Mouse (Mus musculus): ENCODE data around the gene Pip4k2c. TPM values are rescaled to one million over a fixed set of nuclear protein-coding genes. Genes with fewer than 3 reads are reported as not detected.

Pip4k2c gene
- polyA plus RNA-seq, 1 experiment from 2014 or later = 29.8 TPM

DNA sequence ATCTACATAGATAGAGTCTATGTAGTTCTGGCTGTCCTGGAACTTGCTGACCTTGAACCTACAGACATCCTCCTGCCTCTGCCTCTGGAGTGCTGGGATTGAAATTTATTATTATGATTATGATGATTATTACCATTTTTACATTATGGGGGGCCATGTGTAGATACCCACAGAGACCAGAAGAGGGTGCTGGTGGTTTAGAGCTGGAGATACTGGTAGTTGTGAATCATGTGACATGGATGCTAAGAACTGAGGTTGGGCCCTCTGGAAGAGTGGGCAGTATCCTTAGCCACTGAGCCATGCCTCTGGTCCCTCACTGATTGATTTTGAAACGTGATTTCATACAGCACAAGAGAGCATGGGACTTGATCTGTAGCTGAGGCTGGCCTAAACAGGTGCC is 24.9 kb downstream of the Pip4k2c start:
- Histone ChIP-seq H3K36me3 (peaks cover 61% of the 10 kb centered on the region), H3K27me3 (peaks cover 8% of the 10 kb centered on the region; the same call in 1 of the 2 replicates), H3K9ac (no peak overlapping the region), H3K9me3 (no peaks in the 10 kb centered on the region), H3K4me1 (peaks cover 36% of the 10 kb centered on the region), H3K4me3 (no peak overlapping the region), H3K4me2 (no peak overlapping the region), H3K27ac (no peak overlapping the region)
- no peak for ATAC-seq (ENCODE audit: insufficient number of reproducible peaks, low FRiP score, low TSS enrichment, low read depth)
- WGBS = 92% methylated on average over 1 of the region's 1 CpGs

DNA sequence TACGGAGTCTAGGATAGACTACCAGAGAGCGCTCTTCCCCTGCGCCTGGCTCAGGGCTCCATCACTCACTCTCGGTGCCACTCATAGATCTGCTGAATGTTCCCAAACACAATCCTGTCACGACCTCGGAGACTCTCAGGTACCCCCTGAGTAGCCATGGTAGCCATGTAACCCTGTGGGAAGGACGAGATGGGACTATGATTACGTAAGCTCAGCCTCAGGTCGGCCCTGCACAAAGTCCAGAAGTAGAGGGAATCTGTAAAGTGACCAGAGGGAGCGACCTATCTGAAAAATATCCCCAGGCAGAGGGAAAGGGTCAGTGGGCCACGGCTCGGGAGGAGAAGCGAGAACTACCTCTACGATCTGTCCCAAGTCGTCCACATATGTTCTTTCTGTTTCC is 25.9 kb downstream of the Pip4k2c start:
- 85% methylated on average over 15 of the region's 15 CpGs for WGBS
- Histone ChIP-seq H3K27ac (no peak overlapping the region), H3K4me1 (peaks cover 29% of the 10 kb centered on the region), H3K36me3 (peaks cover 56% of the 10 kb centered on the region), H3K4me3 (no peak overlapping the region), H3K4me2 (no peak overlapping the region), H3K27me3 (peaks cover 17% of the 10 kb centered on the region), H3K9ac (no peak overlapping the region), H3K9me3 (no peaks in the 10 kb centered on the region)
- ATAC-seq (ENCODE audit: insufficient number of reproducible peaks, low FRiP score, low TSS enrichment, low read depth) = no peak

DNA sequence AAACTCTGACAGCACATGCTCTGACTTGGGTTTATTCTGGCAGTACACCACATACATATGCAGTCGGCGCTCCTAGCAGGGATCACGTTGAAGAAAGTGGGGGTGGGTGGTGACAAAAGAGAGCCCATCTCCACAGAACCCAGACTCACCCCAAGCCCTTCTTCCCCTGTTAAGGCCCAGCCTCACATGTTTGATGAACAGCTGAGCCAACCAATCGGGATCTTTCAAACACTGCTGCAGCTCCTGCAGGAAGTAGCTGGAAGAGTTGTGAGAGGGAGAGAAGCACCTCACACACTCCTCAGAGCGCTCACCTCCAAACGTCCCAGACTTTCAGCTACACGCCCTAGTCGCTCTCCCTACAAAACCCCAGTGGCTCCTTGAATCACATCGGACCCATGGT is 26.3 kb downstream of the Pip4k2c start:
- Histone ChIP-seq H3K9ac (no peak overlapping the region), H3K27me3 (peaks cover 21% of the 10 kb centered on the region), H3K9me3 (no peaks in the 10 kb centered on the region), H3K4me3 (no peak overlapping the region), H3K4me1 (peaks cover 29% of the 10 kb centered on the region), H3K27ac (no peak overlapping the region), H3K36me3 (peaks cover 56% of the 10 kb centered on the region), H3K4me2 (no peak overlapping the region)
- 72% methylated on average over 9 of the region's 9 CpGs for WGBS
- ATAC-seq (ENCODE audit: insufficient number of reproducible peaks, low FRiP score, low TSS enrichment, low read depth) = no peak

DNA sequence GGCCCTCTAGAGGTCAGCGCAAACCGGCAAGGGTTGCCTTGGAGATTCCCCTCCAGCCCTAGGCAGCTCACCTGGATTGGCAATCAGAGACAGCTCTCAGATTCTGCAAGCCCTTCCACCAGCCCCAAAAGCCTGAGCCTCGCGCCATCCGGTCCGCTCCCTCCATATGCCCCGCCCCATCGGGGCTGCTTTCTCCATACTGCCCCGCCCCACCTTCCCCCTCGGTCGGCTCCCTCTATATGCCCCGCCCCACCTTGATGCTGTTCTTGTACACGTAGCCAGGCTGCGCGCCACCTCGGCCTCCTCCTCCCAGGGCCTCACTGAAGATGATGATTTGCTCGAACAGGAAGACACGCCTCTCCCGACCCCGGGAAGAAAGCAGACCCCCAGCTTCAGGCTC is 27.6 kb downstream of the Pip4k2c start:
- H3K4me3 ChIP-seq = no peak overlapping the region
- H3K9me3 ChIP-seq = no peaks in the 10 kb centered on the region
- H3K36me3 ChIP-seq = peaks cover 56% of the 10 kb centered on the region
- peaks cover 31% of the 10 kb centered on the region for H3K4me1 ChIP-seq
- no peak overlapping the region for H3K27ac ChIP-seq
- peaks cover 35% of the 10 kb centered on the region for H3K27me3 ChIP-seq
- no peak overlapping the region for H3K9ac ChIP-seq
- ATAC-seq (ENCODE audit: insufficient number of reproducible peaks, low FRiP score, low TSS enrichment, low read depth) = no peak
- no peak overlapping the region for H3K4me2 ChIP-seq
- WGBS = 20% methylated on average over 20 of the region's 20 CpGs

DNA sequence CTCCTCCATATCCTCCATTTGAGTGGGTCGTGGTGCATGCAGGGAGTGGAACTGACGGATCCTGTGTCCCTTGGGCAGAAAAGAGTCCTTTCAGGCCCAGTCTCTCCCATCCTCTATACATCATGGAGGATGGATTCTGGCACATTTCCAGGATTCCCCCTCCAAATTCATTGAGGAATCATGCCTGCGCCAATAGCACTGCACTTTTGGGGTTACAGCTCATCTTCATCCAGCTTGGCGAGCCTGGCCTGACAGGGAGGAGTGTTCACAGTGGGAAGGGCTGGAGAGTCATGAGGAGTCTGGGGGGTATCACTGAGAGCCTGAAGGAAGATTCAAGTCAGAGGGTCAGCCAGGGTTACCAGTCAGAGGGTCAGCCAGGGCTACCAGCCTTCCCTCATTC is 28.8 kb downstream of the Pip4k2c start:
- Histone ChIP-seq H3K4me3 (no peak overlapping the region), H3K4me1 (peaks cover 34% of the 10 kb centered on the region), H3K9ac (no peak overlapping the region), H3K27me3 (peaks cover 45% of the 10 kb centered on the region), H3K36me3 (peaks cover 56% of the 10 kb centered on the region), H3K27ac (no peak overlapping the region), H3K9me3 (no peaks in the 10 kb centered on the region), H3K4me2 (no peak overlapping the region)
- 91% methylated on average over 4 of the region's 4 CpGs for WGBS
- ATAC-seq (ENCODE audit: insufficient number of reproducible peaks, low FRiP score, low TSS enrichment, low read depth) = no peak

DNA sequence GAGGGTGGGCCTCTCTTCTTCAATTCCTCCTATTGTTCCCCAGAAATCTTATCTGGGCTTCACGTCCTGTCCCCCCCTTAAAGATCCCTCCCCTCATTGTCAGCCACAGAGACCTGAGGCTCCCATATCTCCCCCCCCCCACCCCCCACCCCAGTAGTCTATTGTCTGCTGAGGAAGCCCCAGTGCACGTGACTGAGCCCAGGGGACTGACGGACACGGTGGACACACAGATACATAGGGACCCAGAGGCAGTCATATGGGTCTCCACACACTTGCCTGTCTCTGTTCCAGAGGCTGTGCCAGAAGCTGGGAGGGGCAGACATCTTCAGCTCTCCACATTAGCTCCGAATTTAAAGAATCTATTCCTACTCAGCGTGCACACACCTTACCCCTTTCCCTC is 29.8 kb downstream of the Pip4k2c start:
- peaks cover 55% of the 10 kb centered on the region for H3K27me3 ChIP-seq
- H3K9me3 ChIP-seq = no peaks in the 10 kb centered on the region
- peaks cover 38% of the 10 kb centered on the region for H3K4me1 ChIP-seq
- WGBS = 74% methylated on average over 6 of the region's 6 CpGs
- no peak overlapping the region for H3K4me3 ChIP-seq
- no peak for ATAC-seq (ENCODE audit: insufficient number of reproducible peaks, low FRiP score, low TSS enrichment, low read depth)
- H3K4me2 ChIP-seq = no peak overlapping the region
- peaks cover 49% of the 10 kb centered on the region for H3K36me3 ChIP-seq
- no peak overlapping the region for H3K9ac ChIP-seq
- H3K27ac ChIP-seq = no peak overlapping the region

DNA sequence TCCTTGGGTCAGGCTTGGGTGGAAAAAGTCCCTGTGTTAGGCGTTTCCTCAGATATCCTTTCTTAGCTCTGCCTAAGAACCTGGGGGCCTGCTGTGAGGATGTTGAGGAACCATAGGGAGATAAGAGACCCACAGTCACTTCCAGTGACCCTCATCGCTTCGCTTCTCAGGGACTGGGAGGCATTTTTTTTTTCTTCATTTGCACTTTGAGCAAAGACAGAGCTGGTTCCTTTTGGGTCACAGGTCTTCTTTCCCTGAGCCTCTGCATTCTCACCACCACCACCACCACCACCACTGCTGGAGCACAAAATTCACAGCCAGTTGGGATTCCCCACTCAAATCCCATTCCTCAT is 30.7 kb downstream of the Pip4k2c start:
- no peak overlapping the region for H3K9ac ChIP-seq
- peaks cover 63% of the 10 kb centered on the region for H3K27me3 ChIP-seq
- 35% methylated on average over 3 of the region's 3 CpGs for WGBS
- H3K4me1 ChIP-seq = peaks cover 38% of the 10 kb centered on the region
- ATAC-seq (ENCODE audit: insufficient number of reproducible peaks, low FRiP score, low TSS enrichment, low read depth) = no peak
- H3K4me2 ChIP-seq = peak overlapping the region; percentile 42
- peaks cover 40% of the 10 kb centered on the region for H3K36me3 ChIP-seq
- H3K27ac ChIP-seq = no peak overlapping the region
- no peaks in the 10 kb centered on the region for H3K9me3 ChIP-seq
- no peak overlapping the region for H3K4me3 ChIP-seq

DNA sequence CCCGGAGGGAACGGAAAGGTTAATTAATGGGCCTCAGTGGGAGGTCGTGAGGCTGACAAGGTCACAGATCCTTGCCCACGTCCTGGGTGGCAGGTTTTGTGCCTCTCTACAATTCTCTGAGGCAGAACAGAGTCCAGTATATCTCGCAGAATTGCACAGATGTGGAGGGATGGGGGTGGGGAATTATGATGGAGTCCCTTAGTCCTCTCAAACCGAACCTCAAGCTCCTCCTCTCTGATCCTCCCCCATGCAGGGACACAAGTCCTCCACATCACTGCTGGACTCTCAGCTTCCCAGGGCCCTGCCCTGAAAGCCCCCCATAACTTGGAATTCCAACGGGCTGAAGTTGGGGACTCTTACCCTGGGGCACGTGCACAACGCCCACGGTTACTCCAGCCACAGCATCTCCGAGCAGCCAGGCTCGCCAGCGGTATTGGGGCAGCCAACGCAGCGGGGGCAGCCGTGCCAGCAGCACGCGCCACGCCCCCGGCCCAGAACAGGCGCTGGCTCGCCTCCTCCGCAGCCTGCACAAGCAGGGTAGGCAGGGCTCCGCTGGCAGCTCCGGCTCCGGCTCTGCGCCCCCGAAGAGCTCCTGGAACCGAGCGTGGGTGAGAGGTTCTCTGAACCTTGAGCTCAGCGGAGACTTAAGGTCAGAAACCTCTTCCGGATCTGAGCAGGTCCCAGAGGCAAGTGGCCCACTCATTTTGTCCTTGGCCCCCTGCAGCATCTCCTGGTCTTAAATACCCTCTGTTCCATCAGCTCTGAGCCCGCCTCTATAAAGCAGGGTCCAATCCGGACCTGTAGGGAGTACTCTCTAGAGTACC is 31.3 kb downstream of the Pip4k2c start, which contains the start of gene Slc26a10:
Gene Slc26a10, minus strand, starts transcription at position 775 of the 824 bp plus-strand sequence.
- H3K9me3 ChIP-seq = no peaks in the 10 kb centered on the region
- no peak for ATAC-seq (ENCODE audit: insufficient number of reproducible peaks, low FRiP score, low TSS enrichment, low read depth)
- H3K9ac ChIP-seq = no peak within 1 kb of the TSS
- peak within 1 kb of the TSS; percentile 42 for H3K4me2 ChIP-seq
- H3K4me1 ChIP-seq = peaks cover 38% of the 10 kb centered on the region
- peaks cover 63% of the 10 kb centered on the region for H3K27me3 ChIP-seq
- peaks cover 34% of the 10 kb centered on the region for H3K36me3 ChIP-seq
- H3K27ac ChIP-seq = no peak within 1 kb of the TSS
- peak within 1 kb of the TSS; percentile 19 for H3K4me3 ChIP-seq
- under 1% methylated on average over 34 of the region's 34 CpGs for WGBS

DNA sequence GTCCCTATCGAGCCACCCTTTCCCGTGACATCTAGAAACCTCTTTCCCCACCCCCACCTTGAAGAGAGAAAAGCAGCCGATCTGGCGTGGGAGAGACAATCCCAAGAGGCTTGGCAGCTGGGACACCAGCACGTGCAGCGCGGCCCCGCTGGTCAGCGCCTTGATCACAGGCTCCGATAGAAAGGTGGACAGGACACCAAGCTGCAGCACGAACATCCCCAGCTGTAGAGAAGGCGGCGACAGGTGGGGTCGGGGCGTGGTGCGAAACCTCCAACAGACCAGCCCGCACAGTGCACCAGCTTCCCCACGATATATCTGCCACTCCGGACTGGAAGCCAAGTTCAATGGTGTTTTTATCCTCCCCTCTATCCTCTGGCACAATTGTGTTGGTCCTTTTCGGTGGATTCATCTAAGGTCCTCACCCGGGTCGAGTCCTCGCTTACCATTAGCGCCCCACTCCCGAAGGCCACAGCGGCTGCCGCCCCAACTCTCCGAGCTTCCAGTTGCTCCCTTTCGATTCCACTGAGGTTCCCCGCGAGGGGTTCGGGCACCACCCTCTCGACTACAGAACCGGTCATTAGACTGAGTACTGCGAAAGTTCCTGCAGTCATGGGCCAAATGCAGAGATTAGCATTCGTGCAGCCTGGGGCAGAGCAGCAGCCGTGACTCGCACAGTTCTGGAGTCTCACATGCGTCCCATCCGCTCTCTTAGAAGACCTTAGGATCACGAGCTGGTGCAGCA is 32.9 kb downstream of the Pip4k2c start:
- Histone ChIP-seq H3K4me3 (peak overlapping the region; percentile 35), H3K4me1 (peaks cover 30% of the 10 kb centered on the region), H3K27ac (no peak overlapping the region), H3K9me3 (no peaks in the 10 kb centered on the region), H3K4me2 (peak overlapping the region; percentile 57), H3K36me3 (peaks cover 18% of the 10 kb centered on the region), H3K9ac (no peak overlapping the region), H3K27me3 (peaks cover 67% of the 10 kb centered on the region)
- WGBS = 5% methylated on average over 41 of the region's 41 CpGs
- ATAC-seq (ENCODE audit: insufficient number of reproducible peaks, low FRiP score, low TSS enrichment, low read depth) = no peak

DNA sequence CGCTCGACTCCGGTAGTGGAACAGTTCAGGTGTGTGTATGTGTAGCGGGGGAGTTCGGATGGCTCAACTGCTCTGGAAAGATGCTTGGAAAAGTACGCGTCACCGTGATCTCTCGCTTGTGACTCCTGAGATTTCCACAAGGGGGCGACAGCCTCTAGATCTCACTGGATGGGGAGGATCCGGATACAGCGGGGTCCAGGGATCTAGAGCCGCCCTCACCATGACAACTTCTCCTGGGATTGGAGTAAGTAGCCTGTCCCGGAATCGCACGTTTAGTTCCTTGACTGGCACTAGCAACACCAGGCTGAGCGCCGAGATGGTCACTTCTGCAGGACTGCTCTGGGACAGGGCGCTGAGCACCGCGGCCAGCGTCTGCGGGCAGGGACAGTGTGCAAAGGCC is 33.7 kb downstream of the Pip4k2c start:
- H3K4me2 ChIP-seq = peak overlapping the region; percentile 57
- peaks cover 30% of the 10 kb centered on the region for H3K4me1 ChIP-seq
- ATAC-seq (ENCODE audit: insufficient number of reproducible peaks, low FRiP score, low TSS enrichment, low read depth) = peak; percentile 40; the same call in 1 of the 2 replicates
- peaks cover 10% of the 10 kb centered on the region for H3K36me3 ChIP-seq
- peaks cover 72% of the 10 kb centered on the region for H3K27me3 ChIP-seq
- H3K4me3 ChIP-seq = peak overlapping the region; percentile 35
- H3K9ac ChIP-seq = no peak overlapping the region
- H3K27ac ChIP-seq = no peak overlapping the region
- 1% methylated on average over 23 of the region's 23 CpGs for WGBS
- H3K9me3 ChIP-seq = no peaks in the 10 kb centered on the region

DNA sequence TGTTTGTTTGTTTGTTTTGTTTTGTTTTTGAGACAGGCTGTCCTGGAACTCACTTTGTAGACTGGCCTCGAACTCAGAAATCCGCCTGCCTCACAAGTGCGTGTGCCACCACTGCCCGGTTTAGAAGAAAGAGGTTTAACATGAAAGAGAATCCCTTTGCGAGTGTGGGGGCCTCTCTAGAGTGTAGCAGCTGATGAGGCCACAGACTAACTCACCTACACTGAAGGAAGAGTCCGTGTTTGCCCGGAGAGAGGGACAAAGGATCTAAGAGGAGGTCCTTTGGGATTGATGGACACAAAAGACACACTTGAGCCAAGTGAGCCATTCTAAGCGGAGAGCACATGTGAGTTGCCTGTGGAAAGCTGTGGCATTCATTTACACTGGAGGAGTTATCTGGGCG is 34.1 kb downstream of the Pip4k2c start:
- Histone ChIP-seq H3K36me3 (peaks cover 5% of the 10 kb centered on the region), H3K27me3 (peaks cover 73% of the 10 kb centered on the region), H3K4me3 (peak overlapping the region; percentile 35; the same call in 1 of the 2 replicates), H3K9ac (no peak overlapping the region), H3K9me3 (no peaks in the 10 kb centered on the region), H3K4me2 (peak overlapping the region; percentile 57), H3K4me1 (peaks cover 30% of the 10 kb centered on the region), H3K27ac (no peak overlapping the region)
- ATAC-seq (ENCODE audit: insufficient number of reproducible peaks, low FRiP score, low TSS enrichment, low read depth) = no peak
- WGBS = 25% methylated on average over 9 of the region's 9 CpGs

DNA sequence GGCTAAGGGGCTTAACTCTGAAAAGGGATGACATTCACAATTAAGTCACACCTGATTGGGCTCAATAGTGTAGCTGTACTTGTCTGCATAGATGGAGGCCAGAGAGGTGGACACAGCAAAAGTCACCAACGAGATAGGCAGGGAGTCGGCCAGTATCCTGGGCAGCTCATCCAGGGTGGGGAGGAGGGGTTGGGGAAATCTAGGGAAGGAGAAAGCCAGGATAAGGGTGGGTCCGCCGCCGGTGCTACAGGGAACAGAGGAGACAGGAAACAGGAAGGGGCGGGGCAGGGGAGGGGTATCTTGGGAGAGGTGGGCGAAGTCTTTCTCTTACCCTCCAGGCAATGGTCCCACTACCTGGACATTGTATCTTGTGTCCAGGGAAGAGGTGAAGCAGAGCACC is 34.6 kb downstream of the Pip4k2c start:
- Histone ChIP-seq H3K36me3 (peaks cover under 1% of the 10 kb centered on the region; the same call in 1 of the 2 replicates), H3K4me2 (no peak overlapping the region), H3K4me3 (no peak overlapping the region), H3K9me3 (no peaks in the 10 kb centered on the region), H3K27ac (no peak overlapping the region), H3K4me1 (peaks cover 32% of the 10 kb centered on the region), H3K27me3 (peaks cover 73% of the 10 kb centered on the region), H3K9ac (no peak overlapping the region)
- no peak for ATAC-seq (ENCODE audit: insufficient number of reproducible peaks, low FRiP score, low TSS enrichment, low read depth)
- WGBS = 6% methylated on average over 7 of the region's 7 CpGs
